Mouse (Mus musculus) brain, adult 2 months (tissue): Measurements from ENCODE around the gene Fam72a.
A peak's percentile ranks its signal among the peaks of the same experiment; 100 is the strongest.

Source experiments
- DNase-seq: peaks from one replicate; pipeline ENCODE4 v3.0.0; 2011; ENCODE audit warnings: low read depth, low spot score

Gene Fam72a

GRCm38 (mm10) chr1:131527281-131528080 lies at the start of gene Fam72a, which contains the start of gene Srgap2:
Gene Fam72a (plus strand): TSS chr1:131527903.
Gene Srgap2 (minus strand): TSS chr1:131527352.
- peak; percentile 100 for DNase-seq

GRCm38 (mm10) chr1:131478770-131479305 lies 48.9 kb upstream of the Fam72a start:
- DNase-seq, result no peak

GRCm38 (mm10) chr1:131481391-131481790 lies 46.3 kb upstream of the Fam72a start:
- DNase-seq, result no peak

GRCm38 (mm10) chr1:131482242-131482641 lies 45.5 kb upstream of the Fam72a start:
- peak; percentile 80 for DNase-seq

- DNase-seq, result no peak
These were observed 41.4 kb upstream of the Fam72a start for GRCm38 (mm10) chr1:131486094-131486850.

- DNase-seq, result no peak
These were observed 38.4 kb upstream of the Fam72a start for GRCm38 (mm10) chr1:131489312-131489711.

- no peak for DNase-seq
These were observed 36.1 kb upstream of the Fam72a start for GRCm38 (mm10) chr1:131491579-131491978.

- DNase-seq, result peak; percentile 77
These were observed 35.3 kb upstream of the Fam72a start for GRCm38 (mm10) chr1:131492360-131492759.

GRCm38 (mm10) chr1:131493966-131494898 lies 33.5 kb upstream of the Fam72a start:
- DNase-seq, result peak; percentile 57

GRCm38 (mm10) chr1:131498231-131498630 lies 29.5 kb upstream of the Fam72a start:
- no peak for DNase-seq

- DNase-seq, result no peak
These were observed 26.0 kb upstream of the Fam72a start for GRCm38 (mm10) chr1:131501681-131502080.

GRCm38 (mm10) chr1:131511131-131511530 lies 16.6 kb upstream of the Fam72a start:
- no peak for DNase-seq

GRCm38 (mm10) chr1:131511661-131512500 lies 15.8 kb upstream of the Fam72a start:
- no peak for DNase-seq

- peak; percentile 61 for DNase-seq
These were observed 14.6 kb upstream of the Fam72a start for GRCm38 (mm10) chr1:131513136-131513535.

GRCm38 (mm10) chr1:131514197-131514596 lies 13.5 kb upstream of the Fam72a start:
- no peak for DNase-seq

GRCm38 (mm10) chr1:131516588-131516987 lies 11.1 kb upstream of the Fam72a start:
- DNase-seq, result no peak

- peak; percentile 48 for DNase-seq
These were observed 3.9 kb upstream of the Fam72a start for GRCm38 (mm10) chr1:131523794-131524193.

- DNase-seq, result peak; percentile 59
These were observed 2.6 kb upstream of the Fam72a start for GRCm38 (mm10) chr1:131525101-131525585.

- DNase-seq, result peak; percentile 51
These were observed 2.0 kb upstream of the Fam72a start for GRCm38 (mm10) chr1:131525586-131526271.
